Mouse (Mus musculus) megakaryocyte-erythroid progenitor cell, adult 5-6 weeks (primary cell): Measurements from ENCODE around the gene Ube2o. TPM values are rescaled to one million over a fixed set of nuclear protein-coding genes. Genes with fewer than 3 reads are reported as not detected.

Experiments
- ATAC-seq: replicated peaks from 2 replicates; pipeline ENCODE4 v1.8.0; 2016; ENCODE audit warnings: mild to moderate bottlenecking, inconsistent platforms; ENCODE audit not compliant: severe bottlenecking, poor library complexity, low FRiP score, low TSS enrichment
- total RNA-seq, 2 experiments: library from RNA; stranded (forward) in 1 of 2; stranded (reverse) in 1 of 2; fragments of 200-1000, 215-1000 nt in 1 of 2; fragments of >200 nt in 1 of 2; fragmentation: Nextera tagmentation in 1 of 2; gene quantifications; 2 replicates each; pipeline ENCODE4 v1.2.3; 2014 to 2017

Ube2o gene
- total RNA-seq, 2 experiments from 2014 or later, result 9.2 to 22.6 TPM

- ATAC-seq, result peak; percentile 79
These were observed 5.8 kb upstream of the Ube2o start for GRCm38 (mm10) chr11:116586801-116587631.

DNA sequence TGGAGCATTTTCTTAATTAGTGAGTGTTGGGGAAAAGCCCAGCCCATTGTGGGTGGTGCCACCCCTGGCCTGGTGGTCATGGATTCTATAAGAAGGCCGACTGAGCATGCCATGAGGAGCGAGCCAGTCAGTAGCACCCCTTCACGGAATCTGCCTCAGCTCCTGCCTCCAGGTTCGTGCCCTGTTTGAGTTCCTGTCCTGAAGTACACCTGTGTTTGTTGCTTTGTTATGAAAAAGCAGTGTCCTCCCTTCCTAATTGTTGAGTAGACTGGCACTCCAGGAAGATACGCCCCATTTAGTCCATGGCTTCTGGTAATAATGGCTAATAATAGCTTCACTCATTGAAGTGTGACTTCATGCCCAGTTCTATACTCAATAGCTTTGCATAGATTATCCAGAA lies 5.1 kb upstream of the Ube2o start, which contains the start of gene Aanat:
Gene Aanat, plus strand, starts transcription at position 123 of the 400 bp plus-strand sequence.
- ATAC-seq, result no peak

DNA sequence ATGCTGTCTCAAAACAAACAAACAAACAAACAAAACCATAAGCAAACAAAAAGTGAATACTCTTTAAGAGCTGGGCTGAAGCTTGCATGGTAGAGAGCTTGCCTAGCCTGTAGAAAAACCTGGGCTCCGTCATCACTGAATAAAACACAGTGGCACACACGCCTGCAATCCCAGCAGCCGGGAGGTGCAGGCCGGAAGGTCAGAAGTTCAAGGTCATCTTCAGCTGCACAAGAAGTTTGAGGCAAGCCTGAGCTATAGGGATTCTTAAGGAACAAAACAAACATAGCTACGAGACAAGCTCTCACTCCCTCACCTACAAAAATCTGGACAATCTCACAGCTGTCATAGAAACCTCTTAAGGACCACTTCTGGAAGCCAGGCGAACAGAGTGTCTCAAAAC lies 4.4 kb upstream of the Ube2o start:
- no peak for ATAC-seq

GRCm38 (mm10) chr11:116580711-116581375 lies 404 bp downstream of the Ube2o start:
- peak; percentile 28 for ATAC-seq

- peak; percentile 85 for ATAC-seq
These were observed 1.1 kb downstream of the Ube2o start for GRCm38 (mm10) chr11:116580031-116580652.

DNA sequence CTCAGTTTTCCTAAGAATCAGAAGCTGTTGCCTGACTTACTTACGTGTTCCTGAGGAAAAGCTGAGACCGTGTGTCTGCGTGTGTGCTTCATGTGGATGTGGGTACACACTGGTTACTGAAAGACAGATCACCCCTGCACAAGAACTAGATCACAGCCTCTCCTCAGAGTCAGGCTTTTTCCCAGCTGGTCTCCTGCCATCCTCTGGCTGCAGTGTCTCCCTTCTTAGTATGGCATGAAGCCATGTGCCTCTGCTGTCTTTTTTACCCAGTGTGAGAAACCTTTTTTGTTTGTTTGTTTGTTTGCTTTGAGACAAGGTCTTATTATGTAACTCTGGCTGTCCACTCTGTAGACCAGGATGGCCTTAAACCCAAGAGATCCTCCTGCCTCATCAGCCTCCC lies 2.0 kb downstream of the Ube2o start:
- no peak for ATAC-seq

DNA sequence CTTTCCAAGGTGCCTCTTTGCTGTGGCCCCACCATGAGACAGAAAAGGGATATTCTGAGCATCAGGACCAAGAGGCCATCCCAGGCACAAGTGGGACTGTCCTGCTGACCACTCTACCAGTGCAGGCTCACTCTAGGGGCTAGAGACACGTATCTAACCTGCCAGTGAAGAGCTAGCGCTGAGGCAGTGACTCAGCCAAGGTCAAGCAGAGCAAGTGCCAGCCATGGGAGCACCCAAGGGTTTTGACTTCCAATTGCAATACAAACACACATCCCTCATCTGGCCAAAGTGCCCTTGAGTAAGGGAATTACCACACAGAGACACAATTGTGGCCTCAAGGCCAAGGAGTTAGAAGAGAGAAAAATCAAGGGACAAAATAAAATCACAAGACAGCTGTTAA lies 5.9 kb downstream of the Ube2o start:
- no peak for ATAC-seq

- ATAC-seq, result no peak
These were observed 6.3 kb downstream of the Ube2o start for GRCm38 (mm10) chr11:116574982-116575381.

- ATAC-seq, result no peak
These were observed 6.8 kb downstream of the Ube2o start for GRCm38 (mm10) chr11:116574486-116574885.

DNA sequence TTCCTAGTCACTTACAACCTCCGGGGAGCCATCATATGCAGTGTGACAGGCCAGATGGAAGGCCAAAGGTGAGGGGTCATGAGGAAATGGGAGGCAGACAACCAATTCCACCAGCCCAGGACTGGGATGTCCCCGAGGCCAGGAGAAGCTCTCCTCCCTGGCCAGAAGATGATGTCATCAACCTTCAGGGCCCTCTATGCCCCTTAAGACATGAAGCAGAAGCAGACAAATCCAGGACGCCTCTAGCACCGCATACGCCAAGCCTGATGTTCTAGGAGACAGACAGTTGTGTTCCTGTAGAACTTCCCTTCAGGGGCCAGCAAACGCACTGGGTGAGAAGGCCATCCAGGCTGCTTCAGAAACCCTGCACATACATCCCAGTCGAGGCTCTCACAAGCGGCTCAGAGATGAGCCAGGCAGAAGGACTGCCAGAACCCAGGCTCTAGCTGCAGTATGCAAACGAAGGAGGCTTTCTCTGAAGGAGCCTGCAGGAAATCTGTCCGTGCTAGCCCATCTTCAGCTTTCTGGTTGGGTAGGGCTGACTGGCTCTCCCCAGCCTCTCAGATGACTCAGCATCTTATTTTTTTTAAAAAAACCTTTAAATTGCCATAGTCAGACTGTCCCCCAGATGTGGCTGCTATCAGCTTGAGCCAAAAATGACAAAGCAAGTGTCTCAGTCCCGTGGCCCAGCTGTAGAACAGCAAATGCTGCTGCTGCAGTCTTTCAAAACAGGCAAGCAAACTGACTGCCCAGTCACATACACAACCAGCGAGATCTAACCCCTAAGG lies 8.3 kb downstream of the Ube2o start:
- peak; percentile 67 for ATAC-seq

DNA sequence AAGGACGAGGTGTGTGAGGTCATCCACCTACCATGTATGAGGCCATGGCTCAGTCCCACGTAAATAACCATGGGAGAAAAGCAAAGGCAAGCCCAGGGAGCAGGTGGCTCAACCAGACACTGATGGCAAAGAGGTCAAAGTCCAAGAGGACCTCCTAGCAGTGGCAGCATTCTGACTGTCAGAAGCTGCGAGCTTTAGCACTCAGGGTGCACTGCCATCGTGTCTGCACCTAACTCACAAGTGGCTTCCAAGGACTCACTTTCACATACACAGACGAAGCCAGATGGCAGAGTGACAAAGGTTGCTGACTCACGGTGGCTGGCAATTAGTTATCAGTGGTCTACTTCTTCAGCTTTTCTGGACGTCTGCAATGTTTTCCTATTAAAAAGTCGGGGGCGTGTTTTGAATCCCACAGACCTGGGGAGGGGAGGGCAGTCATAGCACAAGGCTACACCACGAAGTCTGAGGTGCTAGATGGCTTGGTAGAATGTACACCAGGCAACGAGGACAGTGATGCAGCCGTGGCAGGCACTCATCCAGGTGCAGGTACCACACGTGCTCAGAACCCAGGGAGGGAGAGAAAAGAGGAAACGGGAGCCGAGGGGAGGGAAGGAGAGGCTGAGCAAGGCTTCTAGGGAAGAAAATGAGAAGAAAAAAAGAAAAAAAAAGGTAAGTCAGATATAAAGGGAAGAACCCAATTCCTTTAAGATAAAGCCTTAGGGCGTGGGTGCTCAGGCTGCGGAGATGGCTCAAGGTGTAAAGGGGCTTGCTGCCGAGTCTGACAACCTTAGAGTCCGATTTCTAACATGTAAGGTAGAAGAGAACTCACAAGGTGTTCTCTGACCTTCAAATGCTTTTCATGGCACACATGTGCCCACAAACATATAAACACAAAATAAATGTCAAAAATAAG lies 9.2 kb downstream of the Ube2o start:
- peak; percentile 55 for ATAC-seq

- ATAC-seq, result no peak
These were observed 10.4 kb downstream of the Ube2o start for GRCm38 (mm10) chr11:116570821-116571220.

DNA sequence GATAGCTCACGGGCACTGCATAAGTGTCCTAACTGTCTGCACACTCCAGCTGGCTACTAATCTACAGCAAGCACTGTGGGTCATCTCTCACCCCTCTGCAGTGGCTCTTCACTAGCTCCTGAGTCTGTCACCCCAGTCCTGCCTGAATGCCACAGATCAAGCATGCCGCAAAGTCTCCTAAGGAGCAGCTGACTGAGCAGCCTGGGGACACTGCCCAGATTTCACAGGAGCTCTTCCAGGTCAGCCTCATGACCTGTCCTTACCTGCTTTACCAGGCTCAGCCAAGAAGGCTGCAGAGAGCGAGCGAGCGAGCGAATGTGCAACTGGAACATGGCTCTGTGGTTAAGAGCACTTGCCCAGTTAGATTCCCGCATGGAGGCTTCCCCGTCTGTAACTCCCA lies 13.7 kb downstream of the Ube2o start:
- ATAC-seq, result no peak

GRCm38 (mm10) chr11:116565283-116566041 lies 15.8 kb downstream of the Ube2o start:
- ATAC-seq, result no peak

DNA sequence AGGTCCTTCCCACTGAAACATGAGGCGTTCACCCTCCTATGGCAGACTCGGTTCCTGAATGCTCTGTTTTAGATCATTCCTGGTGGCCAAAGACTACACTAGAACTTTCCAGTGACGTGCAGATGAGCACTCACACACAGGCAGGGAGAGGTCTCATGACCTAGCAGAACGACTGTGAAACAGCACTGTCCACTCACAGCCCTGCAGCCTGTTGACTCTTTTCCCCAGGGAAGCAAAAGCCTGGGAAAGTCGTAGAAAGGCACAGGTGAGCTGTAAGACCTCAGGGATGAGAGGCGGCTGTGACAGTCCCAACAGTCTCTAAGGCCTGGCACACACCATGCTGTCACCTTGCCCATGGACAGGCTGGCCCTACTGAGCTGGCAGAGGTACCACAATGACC lies 24.9 kb downstream of the Ube2o start:
- ATAC-seq, result no peak

DNA sequence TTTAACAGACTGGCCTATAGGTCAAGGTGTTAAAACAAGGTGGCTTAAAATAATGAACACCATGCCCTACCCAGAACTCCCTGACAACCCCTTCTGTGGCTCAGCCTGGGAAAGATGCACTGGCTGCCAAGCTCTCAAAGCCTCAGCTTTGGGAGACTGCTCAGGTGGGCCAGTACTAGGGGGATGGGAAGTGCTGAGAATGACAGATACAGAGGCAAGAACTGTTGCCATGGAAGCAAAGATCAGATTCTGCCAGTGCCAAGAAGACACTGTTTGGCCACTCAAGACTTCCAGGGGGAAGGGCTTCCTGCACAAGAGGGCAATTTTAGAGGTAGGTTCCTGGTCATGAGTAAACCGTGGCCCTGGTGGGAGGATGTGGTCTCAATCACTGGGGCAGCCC lies 25.7 kb downstream of the Ube2o start:
- no peak for ATAC-seq

DNA sequence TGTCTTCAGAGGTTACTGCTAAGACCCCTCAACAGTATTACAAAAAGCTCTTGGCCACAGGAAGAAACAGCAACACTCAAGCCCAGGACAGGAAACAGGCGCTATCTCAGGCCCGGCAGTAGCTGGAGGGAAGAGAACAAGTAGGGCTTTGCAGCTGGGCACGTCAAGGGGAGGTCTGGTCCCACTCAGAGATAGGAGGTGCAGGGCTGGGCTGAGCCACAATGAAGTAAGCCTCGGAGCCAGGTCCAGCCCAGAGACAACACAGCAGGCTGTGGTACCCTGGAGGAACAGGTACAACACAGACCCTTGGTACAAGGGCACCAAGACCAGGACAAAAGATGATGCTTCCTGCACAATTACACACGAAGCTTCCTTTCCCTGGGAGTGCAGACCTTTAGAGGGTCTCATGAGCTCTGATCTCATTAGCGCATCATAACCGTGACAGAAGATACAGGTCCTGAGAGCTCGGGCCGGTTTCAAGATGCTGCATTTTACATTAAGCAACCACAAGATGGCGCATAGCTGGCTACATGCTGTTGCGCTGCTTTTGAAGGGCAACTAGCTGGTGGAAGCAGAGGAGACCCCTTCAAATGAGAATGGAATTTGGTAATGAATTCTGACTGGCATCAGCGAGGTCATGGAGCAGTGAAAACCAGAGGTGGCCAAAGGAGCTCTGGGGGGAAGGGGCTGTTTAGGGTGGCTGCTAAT lies 26.9 kb downstream of the Ube2o start:
- ATAC-seq, result peak; percentile 36; the same call in 1 of the 2 replicates
